Mouse (Mus musculus) MEL (cell line): ENCODE measurements at regions not wholly inside any gene's neighbourhood (a gene's known extent, or its start where the extent isn't known, plus 50 kb on each side); places are given as distances from the start of the nearest gene placed in this dataset.

Source experiments
- DNase-seq: peaks from one replicate; pipeline ENCODE4 v3.0.0; 2011; ENCODE audit warnings: low read depth, low spot score
- H3K27ac ChIP-seq: 2 replicates; pipeline ENCODE4 v1.5.1; 2012; ENCODE audit warnings: low read depth, mild to moderate bottlenecking, control low read depth, low read length, moderate library complexity; ENCODE audit not compliant: control insufficient read depth
- H3K27me3 ChIP-seq, 2 experiments: fragments of 150-350 bp in 1 of 2; sonication (generic) in 1 of 2; 2 replicates each; pipeline ENCODE4 v1.6.1; 2012; ENCODE audit warnings: low read length in 2 of 2, mild to moderate bottlenecking in 2 of 2, improper control_type of control experiment in 1 of 2, moderate library complexity in 1 of 2; ENCODE audit not compliant: insufficient read depth in 2 of 2, control insufficient read depth in 1 of 2
- H3K36me3 ChIP-seq, 2 experiments: 2 replicates each; pipeline ENCODE4 v1.6.1; 2012 to 2014; ENCODE audit warnings: low read length in 2 of 2, improper control_type of control experiment in 1 of 2, inconsistent platforms in 1 of 2, mild to moderate bottlenecking in 1 of 2; ENCODE audit not compliant: insufficient read depth in 2 of 2, control insufficient read depth in 1 of 2
- H3K4me1 ChIP-seq, 2 experiments: fragments of 150-350 bp in 1 of 2; sonication (generic) in 1 of 2; 2 replicates each; pipeline ENCODE4 v1.6.1; 2012; ENCODE audit warnings: low read length in 2 of 2, improper control_type of control experiment in 1 of 2, mild to moderate bottlenecking in 1 of 2; ENCODE audit not compliant: insufficient read depth in 2 of 2, control insufficient read depth in 1 of 2
- H3K4me3 ChIP-seq, 2 experiments: fragments of 150-350 bp in 1 of 2; sonication (generic) in 1 of 2; 2 replicates each; pipeline ENCODE4 v1.5.1; 2012; ENCODE audit warnings: low read depth in 2 of 2, low read length in 2 of 2, mild to moderate bottlenecking in 2 of 2, moderate library complexity in 2 of 2, control low read depth in 1 of 2, improper control_type of control experiment in 1 of 2; ENCODE audit not compliant: control insufficient read depth in 1 of 2, insufficient read depth in 1 of 2
- H3K79me2 ChIP-seq: 2 replicates; pipeline ENCODE4 v1.6.1; 2012; ENCODE audit warnings: mild to moderate bottlenecking, low read length, moderate library complexity; ENCODE audit not compliant: control insufficient read depth, poor library complexity, insufficient read depth
- H3K9ac ChIP-seq: 2 replicates; pipeline ENCODE4 v1.6.1; 2012; ENCODE audit warnings: low read depth, mild to moderate bottlenecking, control low read depth, low read length, moderate library complexity; ENCODE audit not compliant: control insufficient read depth, poor library complexity, severe bottlenecking
- H3K9me3 ChIP-seq: fragments of 150-350 bp; sonication (generic); replicated peaks from 2 replicates; pipeline ENCODE4 v1.6.1; 2012; ENCODE audit warnings: mild to moderate bottlenecking, low read length, improper control_type of control experiment, moderate library complexity; ENCODE audit not compliant: insufficient read depth
- BHLHE40 ChIP-seq: IDR thresholded peaks from 2 replicates; pipeline ENCODE4 v1.6.1; 2012; ENCODE audit warnings: low read depth, mild to moderate bottlenecking, inconsistent platforms, low read length, improper control_type of control experiment, borderline replicate concordance
- E2F4 ChIP-seq: IDR thresholded peaks from 2 replicates; pipeline ENCODE4 v1.6.1; 2011; ENCODE audit warnings: low read depth, low read length, improper control_type of control experiment, borderline replicate concordance
- GABPA ChIP-seq: IDR thresholded peaks from 2 replicates; pipeline ENCODE4 v1.6.1; 2012; ENCODE audit warnings: low read depth, mild to moderate bottlenecking, inconsistent platforms, low read length, improper control_type of control experiment, moderate library complexity
- GATA1 ChIP-seq: IDR thresholded peaks from 2 replicates; pipeline ENCODE4 v1.6.1; 2011; ENCODE audit warnings: low read depth, low read length, improper control_type of control experiment
- HCFC1 ChIP-seq: IDR thresholded peaks from 2 replicates; pipeline ENCODE4 v1.6.1; 2012; ENCODE audit warnings: low read depth, mild to moderate bottlenecking, inconsistent platforms, low read length, improper control_type of control experiment, moderate library complexity
- KAT2A ChIP-seq: conservative IDR thresholded peaks from 2 replicates; pipeline ENCODE4 v1.6.1; 2012; ENCODE audit warnings: low read depth, low read length, improper control_type of control experiment, inconsistent platforms
- MAZ ChIP-seq: IDR thresholded peaks from 2 replicates; pipeline ENCODE4 v1.6.1; 2012; ENCODE audit warnings: low read depth, mild to moderate bottlenecking, inconsistent platforms, low read length, improper control_type of control experiment
- MXI1 ChIP-seq: IDR thresholded peaks from 2 replicates; pipeline ENCODE4 v1.6.1; 2011; ENCODE audit warnings: mild to moderate bottlenecking, low read depth, low read length, improper control_type of control experiment
- MYC ChIP-seq: IDR thresholded peaks from 2 replicates; pipeline ENCODE4 v1.6.1; 2011; ENCODE audit warnings: low read depth, mild to moderate bottlenecking, low read length, improper control_type of control experiment, moderate library complexity
- NELFE ChIP-seq: IDR thresholded peaks from 2 replicates; pipeline ENCODE4 v1.6.1; 2011; ENCODE audit warnings: low read depth, low read length, improper control_type of control experiment
- NRF1 ChIP-seq: IDR thresholded peaks from 2 replicates; pipeline ENCODE4 v1.6.1; 2014; ENCODE audit warnings: low read depth, mild to moderate bottlenecking, inconsistent platforms, low read length, improper control_type of control experiment, moderate library complexity; ENCODE audit not compliant: poor library complexity, insufficient read depth, severe bottlenecking
- POLR2A ChIP-seq, 2 experiments: IDR thresholded peaks; 2 replicates each; pipeline ENCODE4 v1.6.1; 2011 to 2012; ENCODE audit warnings: low read length in 2 of 2, mild to moderate bottlenecking in 2 of 2, control low read depth in 1 of 2, improper control_type of control experiment in 1 of 2, low read depth in 1 of 2, moderate library complexity in 1 of 2; ENCODE audit not compliant: control insufficient read depth in 1 of 2, insufficient read depth in 1 of 2, poor library complexity in 1 of 2
- POLR2AphosphoS5 ChIP-seq: IDR thresholded peaks from 2 replicates; pipeline ENCODE4 v1.6.1; 2012; ENCODE audit warnings: low read depth, borderline replicate concordance, mild to moderate bottlenecking, inconsistent platforms, low read length, moderate library complexity, mixed read lengths
- RAD21 ChIP-seq: IDR thresholded peaks from 2 replicates; pipeline ENCODE4 v1.6.1; 2011; ENCODE audit warnings: mild to moderate bottlenecking, low read depth, low read length, improper control_type of control experiment
- RCOR1 ChIP-seq: IDR thresholded peaks from 2 replicates; pipeline ENCODE4 v1.6.1; 2012; ENCODE audit warnings: low read depth, mild to moderate bottlenecking, inconsistent platforms, low read length, improper control_type of control experiment
- SIN3A ChIP-seq: IDR thresholded peaks from 2 replicates; pipeline ENCODE4 v1.6.1; 2012; ENCODE audit warnings: low read length, improper control_type of control experiment, inconsistent platforms
- SMC3 ChIP-seq: IDR thresholded peaks from 2 replicates; pipeline ENCODE4 v1.6.1; 2011; ENCODE audit warnings: low read depth, low read length, improper control_type of control experiment
- TAL1 ChIP-seq: IDR thresholded peaks from 2 replicates; pipeline ENCODE4 v1.6.1; 2012; ENCODE audit warnings: mild to moderate bottlenecking, inconsistent platforms, low read length, moderate library complexity, mixed read lengths
- TBP ChIP-seq: IDR thresholded peaks from 2 replicates; pipeline ENCODE4 v1.8.0; 2011; ENCODE audit warnings: low read depth, low read length, improper control_type of control experiment
- USF1 ChIP-seq: IDR thresholded peaks from 2 replicates; pipeline ENCODE4 v1.6.1; 2014; ENCODE audit warnings: low read depth, mild to moderate bottlenecking, inconsistent platforms, low read length, improper control_type of control experiment, moderate library complexity
- USF2 ChIP-seq, 2 experiments: IDR thresholded peaks; 2 replicates each; pipeline ENCODE4 v1.6.1; 2011 to 2012; ENCODE audit warnings: improper control_type of control experiment in 2 of 2, low read length in 2 of 2, borderline replicate concordance in 1 of 2, inconsistent platforms in 1 of 2, low read depth in 1 of 2, mild to moderate bottlenecking in 1 of 2; ENCODE audit not compliant: insufficient read depth in 1 of 2
- ZC3H11A ChIP-seq: IDR thresholded peaks from 2 replicates; pipeline ENCODE4 v1.6.1; 2012; ENCODE audit warnings: low read depth, mild to moderate bottlenecking, inconsistent platforms, low read length, improper control_type of control experiment
- ZNF384 ChIP-seq: IDR thresholded peaks from 2 replicates; pipeline ENCODE4 v1.6.1; 2012; ENCODE audit warnings: low read depth, mild to moderate bottlenecking, inconsistent platforms, low read length, improper control_type of control experiment

DNA sequence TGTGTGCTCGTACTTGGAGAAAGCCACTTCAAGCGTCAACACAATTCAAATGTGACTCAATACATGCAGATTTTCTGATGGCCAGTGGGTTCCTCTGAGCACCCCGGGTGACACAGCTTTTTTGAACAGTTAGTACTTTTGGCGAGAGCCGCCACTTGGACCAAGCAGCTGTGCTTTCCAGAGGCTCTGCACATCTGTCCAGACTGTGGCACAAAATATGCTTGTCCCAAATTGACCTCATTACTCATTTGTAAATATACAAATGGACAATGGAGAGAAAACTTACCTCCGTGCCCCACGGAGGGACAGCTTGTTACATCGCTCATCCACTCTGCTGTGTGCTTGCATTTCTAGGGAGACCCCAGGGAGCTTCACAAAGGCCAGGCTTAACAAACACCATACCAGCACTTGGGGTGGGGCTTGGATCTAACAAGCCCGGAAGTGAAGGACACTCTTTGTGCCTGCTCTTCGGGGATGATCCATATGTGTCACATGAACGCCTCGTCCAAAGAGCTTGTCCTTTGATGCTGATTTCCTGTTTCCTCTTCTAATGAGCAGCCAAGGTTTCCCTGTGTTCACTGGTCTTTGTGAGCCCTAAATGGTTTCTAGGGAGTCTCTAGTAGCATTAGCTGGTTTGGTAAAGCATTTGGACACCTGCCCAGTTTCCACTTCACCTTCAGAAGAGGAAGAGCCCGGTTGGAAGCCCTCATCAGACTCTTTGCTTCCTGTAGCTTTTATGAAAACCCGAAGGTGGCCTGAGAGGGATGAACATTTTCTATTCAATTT, 91.6 kb upstream of the Rora start:
- no peaks in the 10 kb centered on the region for H3K79me2 ChIP-seq
- H3K9me3 ChIP-seq, result no peaks in the 10 kb centered on the region
- H3K4me1 ChIP-seq, result no peaks in the 10 kb centered on the region
- no peaks in the 10 kb centered on the region for H3K27me3 ChIP-seq
- no peak overlapping the region for H3K4me3 ChIP-seq
- no peak overlapping the region for H3K9ac ChIP-seq
- TF ChIP-seq USF1 (no peak), BHLHE40 (no peak), NELFE (no peak), ZC3H11A (no peak), NRF1 (no peak), MXI1 (no peak), MYC (no peak), KAT2A (no peak)
- H3K27ac ChIP-seq, result no peak overlapping the region
- H3K36me3 ChIP-seq, result no peaks in the 10 kb centered on the region
- no peak for DNase-seq

DNA sequence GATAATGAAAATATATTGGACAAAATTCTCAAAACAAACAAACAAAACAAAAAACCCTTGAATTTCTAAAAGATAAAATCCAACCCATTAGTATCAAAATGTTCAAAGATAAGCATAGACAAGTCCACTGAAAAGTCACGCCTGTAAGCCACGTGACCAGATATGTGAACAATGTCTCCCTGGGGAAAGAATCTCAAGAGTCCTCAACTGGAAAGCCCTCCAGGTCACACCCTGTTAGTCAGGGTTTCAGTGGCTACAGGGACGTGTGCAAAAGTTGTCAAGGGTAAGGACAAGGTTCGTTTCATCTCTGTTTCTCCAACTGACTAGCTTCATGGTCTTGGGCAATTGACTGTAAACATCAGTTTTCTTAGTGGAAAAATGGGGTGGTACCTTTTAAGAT, 90.4 kb upstream of the Rora start:
- no peak overlapping the region for H3K9ac ChIP-seq
- TF ChIP-seq SMC3 (no peak), RCOR1 (no peak), MXI1 (no peak), ZNF384 (no peak), USF2 (IDR thresholded peaks at IDR 0.05; ENCODE audit: borderline replicate concordance in 1 of 2, insufficient read depth in 1 of 2, low read depth in 1 of 2, low read length in 2 of 2) (no peak)
- H3K27me3 ChIP-seq, result no peaks in the 10 kb centered on the region
- H3K4me3 ChIP-seq, result no peak overlapping the region
- H3K27ac ChIP-seq, result no peak overlapping the region
- no peaks in the 10 kb centered on the region for H3K9me3 ChIP-seq
- H3K4me1 ChIP-seq, result no peaks in the 10 kb centered on the region
- H3K79me2 ChIP-seq, result no peaks in the 10 kb centered on the region
- H3K36me3 ChIP-seq, result no peaks in the 10 kb centered on the region
- DNase-seq, result no peak

DNA sequence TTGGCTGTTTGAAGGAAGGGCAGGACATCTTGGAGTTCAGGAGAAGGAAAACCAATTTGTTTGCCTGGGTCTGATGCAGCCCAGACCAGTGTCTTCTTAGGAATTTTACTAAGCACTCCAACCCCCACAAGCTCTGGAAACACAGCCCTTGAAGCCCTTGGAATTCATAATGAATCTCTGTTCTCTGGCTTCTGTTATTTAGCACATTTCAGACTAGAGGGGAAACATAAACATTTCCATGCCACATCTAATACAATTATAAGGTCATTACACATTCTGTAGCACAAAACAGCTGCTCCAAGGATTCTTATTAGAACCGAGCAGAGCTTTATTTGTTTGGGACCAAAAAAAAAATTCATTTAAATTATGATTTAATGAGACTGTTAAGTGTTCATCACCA, 67.8 kb upstream of the Rora start:
- H3K9ac ChIP-seq, result no peak overlapping the region
- no peaks in the 10 kb centered on the region for H3K9me3 ChIP-seq
- DNase-seq, result no peak
- no peak for TF ChIP-seq RAD21
- TF ChIP-seq MAZ, result no peak
- no peak for TF ChIP-seq USF1
- TF ChIP-seq TAL1, result no peak
- no peak for TF ChIP-seq HCFC1
- no peak for TF ChIP-seq E2F4
- no peak for TF ChIP-seq TBP
- no peak for TF ChIP-seq SMC3
- TF ChIP-seq POLR2AphosphoS5, result no peak
- no peak for TF ChIP-seq KAT2A
- no peak for TF ChIP-seq POLR2A (IDR thresholded peaks at IDR 0.05; ENCODE audit: control insufficient read depth in 1 of 2, insufficient read depth in 1 of 2, low read depth in 1 of 2, low read length in 2 of 2, poor library complexity in 1 of 2)
- TF ChIP-seq USF2 (IDR thresholded peaks at IDR 0.05; ENCODE audit: borderline replicate concordance in 1 of 2, insufficient read depth in 1 of 2, low read depth in 1 of 2, low read length in 2 of 2), result no peak
- no peak for TF ChIP-seq GABPA
- TF ChIP-seq SIN3A, result no peak
- no peak for TF ChIP-seq GATA1
- no peak for TF ChIP-seq NELFE
- TF ChIP-seq MXI1, result no peak
- no peaks in the 10 kb centered on the region for H3K36me3 ChIP-seq
- H3K79me2 ChIP-seq, result no peaks in the 10 kb centered on the region
- no peak overlapping the region for H3K4me3 ChIP-seq
- H3K27ac ChIP-seq, result no peak overlapping the region
- H3K4me1 ChIP-seq, result no peaks in the 10 kb centered on the region
- H3K27me3 ChIP-seq, result no peaks in the 10 kb centered on the region
